Mouse (Mus musculus): ENCODE measurements at regions not wholly inside any gene's neighbourhood (a gene's known extent, or its start where the extent isn't known, plus 50 kb on each side); places are given as distances from the start of the nearest gene placed in this dataset.

GRCm38 (mm10) chr12:20231986-20232541 lies 277.8 kb downstream of the Gm21863 start:
- no peak overlapping the region for H3K4me3 ChIP-seq (ENCODE audit: insufficient read depth, low read depth, low read length)
- WGBS, result 65% methylated on average over 14 of the region's 14 CpGs

GRCm38 (mm10) chr12:20232746-20233453 lies 278.6 kb downstream of the Gm21863 start:
- Histone ChIP-seq H3K27ac (ENCODE audit: insufficient read depth, low read depth, low read length) (no peak overlapping the region), H3K4me1 (ENCODE audit: control insufficient read depth, insufficient read depth, low read length) (no peaks in the 10 kb centered on the region), H3K4me3 (ENCODE audit: insufficient read depth, low read depth, low read length) (no peak overlapping the region)
- 72% methylated on average over 32 of the region's 32 CpGs for WGBS
- peak; percentile 34; the same call in 1 of the 2 replicates for TF ChIP-seq CTCF (IDR thresholded peaks at IDR 0.05; ENCODE audit: insufficient read depth, low read depth, low read length)
- peak; percentile 23; the same call in 1 of the 2 replicates for TF ChIP-seq POLR2A (IDR thresholded peaks at IDR 0.05; ENCODE audit: insufficient read depth, low read depth, low read length)

More at GRCm38 (mm10) chr12:20231986-20232541, 277.8 kb downstream of the Gm21863 start:
- Histone ChIP-seq H3K27ac (ENCODE audit: insufficient read depth, low read depth, low read length) (no peak overlapping the region), H3K4me1 (ENCODE audit: control insufficient read depth, insufficient read depth, low read length) (no peaks in the 10 kb centered on the region)
- TF ChIP-seq CTCF (IDR thresholded peaks at IDR 0.05; ENCODE audit: insufficient read depth, low read depth, low read length) (no peak), POLR2A (IDR thresholded peaks at IDR 0.05; ENCODE audit: insufficient read depth, low read depth, low read length) (no peak)

GRCm38 (mm10) chr12:20233454-20233831 lies 279.1 kb downstream of the Gm21863 start:
- Histone ChIP-seq H3K27ac (ENCODE audit: insufficient read depth, low read depth, low read length) (no peak overlapping the region), H3K4me3 (ENCODE audit: insufficient read depth, low read depth, low read length) (no peak overlapping the region), H3K4me1 (ENCODE audit: control insufficient read depth, insufficient read depth, low read length) (no peaks in the 10 kb centered on the region)
- TF ChIP-seq POLR2A (IDR thresholded peaks at IDR 0.05; ENCODE audit: insufficient read depth, low read depth, low read length) (no peak), CTCF (IDR thresholded peaks at IDR 0.05; ENCODE audit: insufficient read depth, low read depth, low read length) (peak; percentile 3; the same call in 1 of the 2 replicates)
- 69% methylated on average over 17 of the region's 17 CpGs for WGBS

GRCm38 (mm10) chr12:20233871-20234307 lies 279.6 kb downstream of the Gm21863 start:
- Histone ChIP-seq H3K27ac (ENCODE audit: insufficient read depth, low read depth, low read length) (no peak overlapping the region), H3K4me3 (ENCODE audit: insufficient read depth, low read depth, low read length) (no peak overlapping the region), H3K4me1 (ENCODE audit: control insufficient read depth, insufficient read depth, low read length) (no peaks in the 10 kb centered on the region)
- 75% methylated on average over 25 of the region's 25 CpGs for WGBS
- TF ChIP-seq CTCF (IDR thresholded peaks at IDR 0.05; ENCODE audit: insufficient read depth, low read depth, low read length) (peak; percentile 31; the same call in 1 of the 2 replicates), POLR2A (IDR thresholded peaks at IDR 0.05; ENCODE audit: insufficient read depth, low read depth, low read length) (no peak)
